Mouse (Mus musculus) stomach, postnatal 0 days (tissue): Measurements from ENCODE around the gene Cept1. TPM values are rescaled to one million over a fixed set of nuclear protein-coding genes. Genes with fewer than 3 reads are reported as not detected.
"Not testable (repeated sequence)": the region's sequence is repeated elsewhere in the genome, so short reads cannot be mapped to it uniquely, and the experiment has no call there.

Source experiments
- ATAC-seq: fragments of 200-750 bp; cut with Nextera tagmentation; 2 replicates; pipeline ENCODE4 v1.8.0; 2017; ENCODE audit not compliant: low FRiP score, low TSS enrichment
- DNase-seq: peaks from one replicate; pipeline ENCODE4 v3.0.0-alpha.2; 2016; ENCODE audit warnings: low spot score
- H3K27ac ChIP-seq: fragments of 300-500 bp; sonication (generic); replicated peaks from 2 replicates; pipeline ENCODE4 v1.5.1; 2014; ENCODE audit warnings: mild to moderate bottlenecking, control low read depth
- H3K27me3 ChIP-seq: fragments of 300-500 bp; sonication (generic); 2 replicates; pipeline ENCODE4 v1.6.1; 2014; ENCODE audit warnings: low read length; ENCODE audit not compliant: control insufficient read depth, insufficient read depth
- H3K36me3 ChIP-seq: fragments of 300-500 bp; sonication (generic); 2 replicates; pipeline ENCODE4 v1.6.1; 2014; ENCODE audit warnings: low read length, mixed read lengths; ENCODE audit not compliant: control insufficient read depth, insufficient read depth
- H3K4me1 ChIP-seq: fragments of 300-500 bp; sonication (generic); replicated peaks from 2 replicates; pipeline ENCODE4 v1.6.1; 2014; ENCODE audit warnings: antibody characterized with exemption; ENCODE audit not compliant: control insufficient read depth, insufficient read depth
- H3K4me2 ChIP-seq: fragments of 300-500 bp; sonication (generic); replicated peaks from 2 replicates; pipeline ENCODE4 v1.6.1; 2014; ENCODE audit warnings: low read depth, mild to moderate bottlenecking, control low read depth, moderate library complexity
- H3K4me3 ChIP-seq: fragments of 300-500 bp; sonication (generic); 2 replicates; pipeline ENCODE4 v1.5.1; 2014; ENCODE audit warnings: low read depth, low read length, control low read depth
- H3K9ac ChIP-seq: fragments of 300-500 bp; sonication (generic); 2 replicates; pipeline ENCODE4 v1.6.1; 2014; ENCODE audit warnings: mild to moderate bottlenecking, low read length, control low read depth, mixed read lengths
- H3K9me3 ChIP-seq: fragments of 300-500 bp; sonication (generic); 2 replicates; pipeline ENCODE4 v1.6.1; 2016; ENCODE audit warnings: low read length; ENCODE audit not compliant: control insufficient read depth
- CTCF ChIP-seq: IDR thresholded peaks from 2 replicates; pipeline ENCODE4 v1.5.1; 2016; ENCODE audit warnings: antibody characterized with exemption, low read depth, mild to moderate bottlenecking, moderate library complexity
- EP300 ChIP-seq: optimal IDR thresholded peaks from 2 replicates; pipeline ENCODE3; 2016; ENCODE audit warnings: antibody characterized with exemption
- WGBS: fragments of 180-500 bp; shearing (Covaris S2); extraction: QIAGEN DNeasy Blood & Tissue Kit; methylation state at CpG from one replicate; pipeline ENCODE4 v1.1.7; 2014; 5-methylcytosine and 5-hydroxymethylcytosine counted together
- polyA plus RNA-seq: library from polyadenylated mRNA; unstranded; fragments of >200 nt; fragmentation: Nextera tagmentation; extraction: Ambion mirVana; gene quantifications from 2 replicates; pipeline ENCODE4 v1.2.1, GENCODE M21; 2015

The Cept1 gene
- 68.9 and 69.3 TPM in 2 replicates for polyA plus RNA-seq

- peak; percentile 29; the same call in 1 of the 2 replicates for TF ChIP-seq CTCF
- TF ChIP-seq EP300, result no peak
- DNase-seq, result peak; percentile 95
- peak within 1 kb of the TSS; percentile 53 for H3K4me2 ChIP-seq
- peak; percentile 96 for ATAC-seq
- under 1% methylated on average over 62 of the region's 63 CpGs for WGBS
- H3K4me1 ChIP-seq, result 0 out of 2 replicates have a peak, but pooled peaks cover 4% of the 10 kb centered on the region
- no peaks in the 10 kb centered on the region for H3K27me3 ChIP-seq
- peak within 1 kb of the TSS; percentile 92 for H3K4me3 ChIP-seq
- no peaks in the 10 kb centered on the region for H3K9me3 ChIP-seq
- peak within 1 kb of the TSS; percentile 99 for H3K27ac ChIP-seq
- peak within 1 kb of the TSS; percentile 96 for H3K9ac ChIP-seq
- peaks cover 3% of the 10 kb centered on the region; the same call in 1 of the 2 replicates for H3K36me3 ChIP-seq
Observed at GRCm38 (mm10) chr3:106547171-106547923, at the start of gene Cept1, which contains the start of gene Dram2. Cept1 (minus strand) TSS chr3:106547802. Dram2 (plus strand) TSS chr3:106547798.

- not testable (repeated sequence) for H3K27me3 ChIP-seq, H3K36me3 ChIP-seq, ATAC-seq, H3K9me3 ChIP-seq, DNase-seq, H3K4me3 ChIP-seq, H3K4me2 ChIP-seq, H3K27ac ChIP-seq, H3K9ac ChIP-seq, H3K4me1 ChIP-seq
- WGBS, result 75% methylated on average over 4 of the region's 4 CpGs
Observed at GRCm38 (mm10) chr3:106593631-106594030, 46.0 kb upstream of the Cept1 start.

GRCm38 (mm10) chr3:106579296-106579695 lies 31.7 kb upstream of the Cept1 start:
- Histone ChIP-seq H3K4me2 (no peak overlapping the region), H3K9ac (no peak overlapping the region), H3K27me3 (no peaks in the 10 kb centered on the region), H3K36me3 (no peaks in the 10 kb centered on the region), H3K4me3 (no peak overlapping the region), H3K4me1 (no peaks in the 10 kb centered on the region), H3K9me3 (no peaks in the 10 kb centered on the region), H3K27ac (no peak overlapping the region)
- ATAC-seq, result no peak
- DNase-seq, result no peak
- TF ChIP-seq EP300 (no peak), CTCF (no peak)
- 89% methylated on average over 2 of the region's 2 CpGs for WGBS

- no peak overlapping the region for H3K4me3 ChIP-seq
- H3K4me2 ChIP-seq, result no peak overlapping the region
- H3K36me3 ChIP-seq, result peaks cover 2% of the 10 kb centered on the region; the same call in 1 of the 2 replicates
- no peak overlapping the region for H3K9ac ChIP-seq
- H3K9me3 ChIP-seq, result no peaks in the 10 kb centered on the region
- H3K4me1 ChIP-seq, result no peaks in the 10 kb centered on the region
- WGBS, result 85% methylated on average over 3 of the region's 3 CpGs
- TF ChIP-seq CTCF, result no peak
- H3K27me3 ChIP-seq, result no peaks in the 10 kb centered on the region
- DNase-seq, result no peak
- no peak overlapping the region for H3K27ac ChIP-seq
- ATAC-seq, result no peak
Observed at GRCm38 (mm10) chr3:106573191-106573590, 25.6 kb upstream of the Cept1 start.

GRCm38 (mm10) chr3:106565876-106566275 lies 18.3 kb upstream of the Cept1 start:
- WGBS, result 84% methylated on average over 3 of the region's 3 CpGs
- no peak for ATAC-seq
- no peak for TF ChIP-seq CTCF

GRCm38 (mm10) chr3:106558271-106558670 lies 10.7 kb upstream of the Cept1 start:
- no peak overlapping the region for H3K4me3 ChIP-seq
- no peaks in the 10 kb centered on the region for H3K4me1 ChIP-seq
- H3K9me3 ChIP-seq, result no peaks in the 10 kb centered on the region
- ATAC-seq (no peak), DNase-seq (no peak)
- H3K27me3 ChIP-seq, result no peaks in the 10 kb centered on the region
- TF ChIP-seq CTCF (no peak), EP300 (no peak)
- no peak overlapping the region for H3K27ac ChIP-seq
- H3K36me3 ChIP-seq, result 0 out of 2 replicates have a peak, but pooled peaks cover 2% of the 10 kb centered on the region
- no peak overlapping the region for H3K4me2 ChIP-seq
- no peak overlapping the region for H3K9ac ChIP-seq

More at GRCm38 (mm10) chr3:106565876-106566275, 18.3 kb upstream of the Cept1 start:
- H3K27me3 ChIP-seq, result no peaks in the 10 kb centered on the region
- peaks cover 2% of the 10 kb centered on the region; the same call in 1 of the 2 replicates for H3K36me3 ChIP-seq
- H3K4me1 ChIP-seq, result no peaks in the 10 kb centered on the region
- DNase-seq, result no peak
- H3K9me3 ChIP-seq, result no peaks in the 10 kb centered on the region
- H3K27ac ChIP-seq, result no peak overlapping the region
- H3K4me2 ChIP-seq, result no peak overlapping the region
- no peak overlapping the region for H3K9ac ChIP-seq
- H3K4me3 ChIP-seq, result no peak overlapping the region
